Mouse (Mus musculus): Measurements from ENCODE around the gene Shisal2b. TPM values are rescaled to one million over a fixed set of nuclear protein-coding genes. Genes with fewer than 3 reads are reported as not detected.

The Shisal2b gene
- total RNA-seq, 2 experiments from 2014 or later, result not detected

DNA sequence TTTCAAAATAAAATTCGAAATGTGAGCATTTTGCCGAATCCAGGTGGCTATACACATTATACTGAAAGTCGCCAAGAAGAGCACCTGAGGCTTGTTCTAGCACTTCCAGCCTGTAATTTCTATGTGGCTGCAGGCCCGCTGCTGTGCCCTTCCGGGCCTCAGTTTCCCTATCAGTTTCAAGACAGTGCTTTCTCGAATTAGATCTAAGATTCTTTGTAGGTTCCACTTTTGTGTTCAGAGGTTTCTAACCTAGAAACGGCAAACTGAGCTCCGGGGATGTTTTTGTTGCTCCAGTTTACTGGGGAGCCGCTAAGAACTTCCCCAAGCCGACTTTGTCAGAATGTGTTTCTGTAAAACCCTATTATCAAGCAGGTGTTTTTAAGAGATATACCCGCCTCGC is 46.0 kb downstream of the Shisal2b start:
- no peak for DNase-seq
- intact Hi-C loops (cut with DNase I), result loop anchor here (5.0 kb wide), 1 partner anchor 235 kb away; the partner anchor contains the start of gene Rgs7bp

DNA sequence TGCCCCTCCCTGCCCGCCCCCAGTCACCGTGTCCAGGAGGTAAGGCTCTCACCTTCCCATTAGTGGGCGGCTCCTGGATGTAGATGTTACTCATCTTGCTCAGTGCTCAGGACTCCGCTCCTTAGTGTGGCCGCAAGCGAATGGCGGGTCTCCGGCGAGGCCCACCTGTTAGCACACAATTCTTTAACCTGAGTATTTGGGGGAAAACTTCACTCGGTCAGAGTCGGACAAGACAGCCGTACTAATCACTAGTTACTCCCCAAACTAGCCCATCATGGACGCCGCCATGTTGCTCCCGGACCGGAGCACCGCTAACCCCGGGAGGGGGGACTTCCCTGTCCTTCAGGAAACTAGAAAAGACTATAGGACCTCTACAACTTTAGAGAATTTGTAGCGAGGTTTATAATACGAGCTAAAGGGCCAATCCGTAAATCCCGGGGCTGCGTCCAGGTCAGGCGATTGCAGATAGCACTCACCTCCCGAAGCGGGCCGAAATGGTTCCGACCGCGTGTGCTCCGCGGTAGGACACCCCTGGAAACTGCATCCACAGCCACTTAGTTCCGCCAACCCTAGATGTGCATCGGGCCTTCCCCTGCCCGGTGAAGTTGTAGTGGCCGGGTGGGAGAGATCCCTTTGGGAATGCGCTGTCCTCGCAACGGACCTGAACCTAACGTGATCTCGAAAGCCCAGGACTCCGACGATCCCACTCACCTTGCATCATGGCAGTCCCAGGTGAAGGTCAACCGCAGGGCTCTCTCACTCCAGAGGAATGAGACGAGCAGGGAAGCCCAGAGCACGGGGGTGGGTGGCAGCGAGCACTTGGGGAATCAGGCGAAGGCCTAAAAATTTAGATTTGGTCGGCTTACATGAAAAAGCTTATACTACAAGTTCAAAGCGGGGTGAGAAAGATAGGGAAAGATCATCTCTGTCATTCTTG is 46.8 kb downstream of the Shisal2b start, which contains the start of gene Cwc27:
Gene Cwc27 (minus strand): TSS at position 508 of the 937 bp plus-strand sequence.
- intact Hi-C loops (cut with DNase I), result loop anchor here (5.0 kb wide), 1 partner anchor 235 kb away; the partner anchor contains the start of gene Rgs7bp
- peak; percentile 83 to 84 for DNase-seq

DNA sequence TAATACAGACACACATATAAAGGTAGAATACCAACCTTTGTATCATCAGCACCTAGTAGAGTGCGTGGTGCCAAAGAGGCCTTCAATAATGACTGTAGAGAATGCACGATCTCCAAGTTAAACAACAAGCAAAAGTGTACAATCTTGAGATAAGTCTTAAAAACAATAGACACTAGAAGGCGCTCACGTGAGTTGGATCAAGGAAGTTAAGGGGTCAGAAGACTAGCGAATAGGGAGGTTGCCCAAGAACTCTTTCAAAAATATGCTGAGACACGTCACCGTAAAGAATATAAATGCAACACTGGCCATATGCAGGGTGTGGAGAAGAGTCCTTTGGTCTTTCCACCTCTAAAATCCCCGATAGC is 47.4 kb downstream of the Shisal2b start:
- no peak for DNase-seq

DNA sequence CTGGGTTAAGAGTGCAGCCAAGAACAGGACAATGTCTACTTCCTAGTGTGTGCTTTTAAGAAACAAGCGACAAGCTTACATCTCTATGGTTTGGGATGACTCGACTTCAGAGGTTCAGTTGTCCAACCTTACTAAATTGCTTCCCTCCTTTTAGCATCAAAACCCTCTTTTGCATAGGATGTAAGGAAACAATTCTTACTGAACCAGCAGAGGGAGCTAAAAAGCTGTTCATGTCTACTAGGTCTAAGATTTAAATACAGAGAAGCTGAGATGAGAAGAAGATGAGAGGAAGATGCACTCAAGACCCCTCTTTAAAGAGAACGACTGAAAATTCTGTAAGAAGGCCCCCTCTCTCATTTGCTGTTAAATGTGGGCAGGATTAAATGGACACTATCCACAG is 58.0 kb downstream of the Shisal2b start:
- intact Hi-C loops (cut with DNase I), result loop anchor here (1.0 kb wide), 1 partner anchor 135 kb away; no protein-coding TSS in a partner anchor
- no peak for DNase-seq

More for the DNA sequence above, 47.4 kb downstream of the Shisal2b start:
- intact Hi-C loops (cut with DNase I), result loop anchor here (5.0 kb wide), 1 partner anchor 236 kb away; the partner anchor contains the start of gene Rgs7bp

DNA sequence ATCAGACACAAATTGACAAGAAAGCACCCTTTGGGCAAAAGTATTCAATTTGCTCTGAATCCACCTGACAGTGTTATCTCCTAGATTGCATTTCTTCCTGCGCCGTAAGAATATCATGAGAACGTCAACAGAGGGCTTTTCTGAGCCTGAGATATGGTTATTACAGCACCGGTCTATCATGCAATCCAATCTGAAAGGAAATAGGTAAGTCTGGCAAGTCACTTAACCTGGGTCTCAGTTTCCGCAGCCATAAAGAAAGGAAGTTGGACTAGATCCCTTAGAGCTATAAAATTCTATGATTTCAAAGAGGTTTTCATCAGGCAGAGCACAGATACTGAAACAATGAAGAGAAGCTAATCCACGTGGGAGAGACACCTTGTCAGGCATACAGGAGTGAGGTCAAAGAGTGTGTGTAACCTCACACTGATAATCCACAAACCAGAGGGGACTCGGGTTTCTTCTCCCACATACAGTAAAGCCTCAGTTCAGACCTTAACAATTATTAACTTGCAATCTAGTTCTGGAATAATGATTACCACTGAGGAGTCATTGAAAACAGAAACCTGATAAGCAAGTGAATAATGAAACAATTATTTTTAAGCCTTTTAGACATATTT is 64.0 kb downstream of the Shisal2b start:
- intact Hi-C loops (cut with DNase I), result no loop called here
- DNase-seq, result no peak

DNA sequence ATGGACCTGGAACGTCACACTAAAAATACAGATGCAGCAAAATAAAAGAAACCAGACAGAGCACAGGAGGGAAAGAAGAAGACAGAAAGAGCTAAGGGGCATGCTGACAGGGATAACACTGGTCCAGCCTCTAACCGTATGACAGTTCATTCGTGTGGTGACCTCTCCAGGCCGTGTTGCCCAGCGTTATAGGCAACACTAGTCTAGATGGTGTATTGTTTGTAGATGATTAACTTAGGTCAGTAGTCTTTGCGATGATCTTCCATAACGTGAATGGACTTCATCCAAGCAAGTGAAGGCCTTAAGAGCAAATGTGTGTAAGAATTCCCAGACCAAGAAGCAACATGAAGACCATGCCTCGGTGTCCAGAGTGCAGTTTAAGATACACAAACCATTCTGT is 64.6 kb downstream of the Shisal2b start:
- intact Hi-C loops (cut with DNase I), result no loop called here

More for the DNA sequence above, 64.6 kb downstream of the Shisal2b start:
- DNase-seq, result no peak

Other genes with a start within 250 kb of the Shisal2b start
- 10 to 100 TPM; 20.0 to 21.9 TPM for gene Srek1ip1, start 71.4 kb downstream of the Shisal2b start, total RNA-seq (2021)
- 10 to 100 TPM; 17.1 to 17.3 TPM for gene Cwc27, start 46.8 kb downstream of the Shisal2b start, total RNA-seq (2021)
- gene Rgs7bp, start 191.0 kb upstream of the Shisal2b start, total RNA-seq (2021), result 1 to 10 TPM; 3.8 to 4.3 TPM
- not detected for gene 4933425L06Rik, start 218.2 kb upstream of the Shisal2b start, total RNA-seq (2021)

All from heart, postnatal 14 days (tissue).